Mouse (Mus musculus): Measurements from ENCODE around the gene Rhebl1.
A peak's percentile ranks its signal among the peaks of the same experiment; 100 is the strongest.

Rhebl1 gene

DNA sequence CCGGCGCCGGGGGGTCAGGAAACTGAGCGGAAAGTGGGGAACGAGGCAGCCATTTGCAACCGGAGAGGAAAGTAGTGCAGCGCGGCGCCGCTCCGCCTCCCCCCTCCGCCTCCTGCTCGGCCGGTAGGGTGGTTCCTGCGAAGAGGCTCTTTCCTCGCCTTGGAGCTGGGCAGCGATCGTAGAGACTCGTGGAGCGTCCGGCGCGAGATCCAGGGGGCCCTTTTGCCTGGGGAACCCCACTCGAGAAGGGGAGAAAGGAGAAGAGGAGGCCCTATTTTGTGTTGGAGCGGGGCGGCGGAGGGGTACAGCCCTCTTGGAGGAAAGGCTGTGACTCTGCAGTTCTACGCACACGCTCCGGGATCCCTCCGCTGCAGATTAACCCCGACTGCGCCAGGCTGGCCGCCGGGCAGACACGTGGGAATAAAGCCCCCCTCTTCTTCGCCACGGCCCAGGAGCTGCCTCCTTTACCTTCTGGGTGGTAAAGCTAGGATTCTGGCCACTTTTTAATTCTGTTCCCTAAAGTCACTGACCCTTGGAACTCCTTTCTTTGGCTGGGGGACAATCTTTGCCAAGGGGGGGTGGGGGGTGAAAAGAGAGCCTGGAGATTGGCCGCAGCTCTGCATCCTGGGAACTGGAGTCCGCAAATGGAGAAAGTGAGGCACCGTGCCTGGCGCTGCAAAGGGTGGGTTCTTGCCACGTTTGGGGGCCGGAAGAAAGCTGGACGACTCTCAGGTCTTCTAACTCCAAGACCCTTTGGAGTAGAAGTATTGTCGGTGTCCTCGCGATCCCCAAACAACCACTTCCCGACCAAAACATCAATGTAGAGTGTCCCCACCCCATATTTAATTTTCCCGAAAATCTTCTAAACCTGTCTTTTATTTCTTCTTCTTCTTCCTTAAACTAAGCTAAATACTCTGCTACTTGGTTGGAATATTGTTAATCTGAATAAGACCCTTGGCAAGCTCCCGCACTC lies 22.1 kb downstream of the Rhebl1 start:
- peak; percentile 97 for DNase-seq (ENCODE audit: low read depth, low spot score)

DNA sequence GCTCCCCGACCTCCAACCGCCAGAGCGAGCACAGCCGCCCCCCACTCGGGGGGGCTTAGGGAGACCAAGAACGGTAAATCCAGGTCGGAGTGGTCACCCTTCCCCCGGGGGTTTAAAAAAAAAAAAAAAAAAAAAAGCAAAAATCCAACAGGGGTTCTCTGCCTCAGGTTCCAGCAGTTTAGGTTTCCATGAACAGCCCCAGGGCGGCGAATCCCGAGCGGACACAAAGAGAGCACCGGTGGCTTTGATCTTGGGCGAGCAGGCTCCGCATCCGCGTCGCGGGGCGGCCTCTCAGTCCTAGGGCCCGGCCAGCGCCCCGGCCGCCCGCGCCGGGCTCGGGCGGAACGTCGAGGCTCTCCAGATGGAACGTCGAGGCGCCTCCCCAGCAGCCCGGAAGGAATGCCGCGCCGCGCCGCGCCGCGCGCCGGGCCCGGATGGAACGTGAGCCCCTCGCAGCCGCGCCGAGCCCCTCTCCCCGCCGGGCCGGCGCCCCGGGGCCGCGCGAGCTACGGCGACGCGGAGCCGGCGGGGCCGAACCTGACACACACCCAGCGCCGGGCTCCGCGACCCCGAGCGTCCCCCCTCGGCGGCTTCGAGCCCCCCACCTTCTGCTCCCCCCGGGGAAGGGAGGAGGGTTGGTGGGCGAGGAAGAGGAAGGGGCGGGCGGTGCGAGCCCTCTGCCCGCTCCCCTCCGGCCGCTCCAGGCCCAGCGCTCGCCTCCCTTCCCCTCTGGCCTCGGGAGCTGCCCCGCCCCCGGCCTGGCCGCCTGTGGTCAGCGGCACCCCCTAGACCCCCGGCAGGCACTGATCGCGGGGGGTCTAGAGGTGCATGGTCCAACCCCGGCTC lies 23.0 kb downstream of the Rhebl1 start, which contains the start of gene Kmt2d:
Gene Kmt2d, minus strand, starts transcription at position 135 of the 846 bp plus-strand sequence.
- no peak for DNase-seq (ENCODE audit: low read depth, low spot score)

- no peak for DNase-seq (ENCODE audit: low read depth, low spot score)
These were observed 23.9 kb downstream of the Rhebl1 start for GRCm38 (mm10) chr15:98870179-98871069.

DNA sequence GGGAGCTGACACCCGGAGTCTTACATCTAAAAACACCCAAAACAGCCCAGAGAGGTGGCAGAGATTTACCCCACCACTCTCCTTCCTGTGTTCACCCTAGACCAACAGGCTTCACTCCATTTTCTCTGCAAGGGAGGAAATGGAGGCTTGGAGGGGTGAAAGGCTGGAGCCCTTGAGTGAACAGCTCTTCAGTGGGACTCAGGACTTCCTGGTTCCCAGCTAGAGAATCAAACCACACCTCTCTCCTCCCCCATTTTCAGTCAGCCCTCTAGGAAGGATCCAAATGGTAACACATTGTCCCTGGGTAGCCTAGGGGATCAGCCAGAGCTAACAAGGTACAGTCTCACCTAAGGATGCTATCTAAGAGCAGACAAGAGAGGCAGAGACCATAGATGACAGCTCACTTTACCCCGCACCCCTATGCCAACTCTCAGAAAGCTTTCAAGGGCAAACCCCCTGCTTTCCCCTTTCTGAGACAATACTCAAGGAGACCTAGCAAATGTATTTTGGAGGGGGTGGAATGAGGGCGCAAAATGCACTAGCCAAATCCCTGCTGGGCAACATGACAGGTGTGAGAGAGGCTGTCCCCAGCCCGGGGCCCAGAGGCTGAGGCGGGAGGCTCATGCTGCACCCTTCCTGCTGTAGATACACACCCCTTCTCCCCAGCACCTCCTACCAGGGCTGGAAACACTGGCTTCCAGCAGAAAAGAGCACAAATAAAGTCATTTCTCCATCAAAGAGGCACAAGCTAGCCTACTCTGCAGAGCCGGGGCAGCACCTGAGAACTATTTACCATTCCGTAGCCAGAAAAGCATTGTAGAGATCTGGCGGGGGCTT lies 24.8 kb downstream of the Rhebl1 start:
- DNase-seq (ENCODE audit: low read depth, low spot score) = no peak

GRCm38 (mm10) chr15:98868346-98869063 lies 25.8 kb downstream of the Rhebl1 start:
- DNase-seq (ENCODE audit: low read depth, low spot score) = no peak

DNA sequence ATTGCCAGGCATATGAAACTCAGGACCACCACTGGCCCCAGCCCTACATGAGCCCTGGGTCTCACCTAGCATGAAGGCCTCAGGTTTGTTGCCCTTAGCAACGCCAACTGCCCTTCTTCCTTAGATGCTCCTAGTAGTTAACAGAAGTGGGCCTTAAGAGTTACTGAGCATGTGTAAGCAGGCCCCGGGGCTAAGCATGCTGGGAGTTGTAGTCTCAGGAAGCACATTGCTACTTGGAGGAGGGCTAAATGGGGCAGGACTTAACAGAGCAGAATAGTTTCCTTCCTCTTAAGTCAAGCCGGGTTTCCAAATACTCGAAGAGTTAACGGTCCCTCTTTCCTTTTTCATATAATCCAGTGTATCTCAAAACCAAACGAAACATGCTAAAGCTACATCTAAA lies 27.0 kb downstream of the Rhebl1 start:
- DNase-seq (ENCODE audit: low read depth, low spot score) = peak; percentile 58

DNA sequence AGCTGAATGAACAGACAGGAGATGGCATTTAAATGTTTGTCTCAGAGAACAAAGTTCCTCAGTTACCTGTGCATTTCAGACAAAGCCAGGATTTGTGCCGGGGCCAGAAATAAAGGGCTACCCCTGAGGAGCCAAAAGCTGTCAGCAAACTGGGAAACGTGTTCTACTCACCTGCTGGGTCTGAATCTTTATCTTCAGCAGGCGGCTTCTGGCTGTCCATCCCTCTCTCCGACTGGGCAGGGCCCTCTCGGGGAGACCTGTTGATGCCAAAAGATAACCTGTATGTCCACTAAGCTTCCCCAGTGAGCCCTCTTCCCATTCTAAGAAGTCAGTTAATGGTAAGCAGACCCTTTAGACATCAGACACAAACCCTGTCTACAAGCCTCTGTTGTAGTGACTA lies 27.8 kb downstream of the Rhebl1 start:
- DNase-seq (ENCODE audit: low read depth, low spot score) = no peak

- no peak for DNase-seq (ENCODE audit: low read depth, low spot score)
These were observed 28.6 kb downstream of the Rhebl1 start for GRCm38 (mm10) chr15:98865771-98866170.

- no peak for DNase-seq (ENCODE audit: low read depth, low spot score)
These were observed 29.4 kb downstream of the Rhebl1 start for GRCm38 (mm10) chr15:98864951-98865350.

DNA sequence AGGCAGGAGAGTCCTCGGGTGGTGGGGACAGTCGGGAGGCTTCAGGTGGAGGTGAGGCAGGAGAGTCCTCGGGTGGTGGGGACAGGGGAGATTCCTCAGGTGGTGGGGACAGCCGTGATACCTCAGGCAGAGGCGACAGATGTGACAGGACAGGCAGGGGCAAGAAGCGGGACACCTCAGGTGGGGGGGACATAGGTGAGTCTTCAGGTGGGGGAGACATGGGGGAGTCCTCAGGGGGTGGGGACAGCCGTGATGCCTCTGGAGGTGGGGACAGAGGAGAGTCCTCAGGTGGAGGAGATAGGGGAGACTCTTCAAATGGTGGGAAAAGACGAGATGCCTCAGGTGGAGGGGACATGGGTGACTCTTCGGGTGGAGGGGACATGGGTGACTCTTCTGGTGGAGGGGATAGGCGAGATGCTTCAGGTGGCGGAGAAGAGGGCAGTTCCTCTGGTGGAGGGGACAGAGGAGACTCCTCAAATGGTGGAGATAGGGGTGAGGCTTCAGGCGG lies 30.8 kb downstream of the Rhebl1 start:
- DNase-seq (ENCODE audit: low read depth, low spot score) = no peak

DNA sequence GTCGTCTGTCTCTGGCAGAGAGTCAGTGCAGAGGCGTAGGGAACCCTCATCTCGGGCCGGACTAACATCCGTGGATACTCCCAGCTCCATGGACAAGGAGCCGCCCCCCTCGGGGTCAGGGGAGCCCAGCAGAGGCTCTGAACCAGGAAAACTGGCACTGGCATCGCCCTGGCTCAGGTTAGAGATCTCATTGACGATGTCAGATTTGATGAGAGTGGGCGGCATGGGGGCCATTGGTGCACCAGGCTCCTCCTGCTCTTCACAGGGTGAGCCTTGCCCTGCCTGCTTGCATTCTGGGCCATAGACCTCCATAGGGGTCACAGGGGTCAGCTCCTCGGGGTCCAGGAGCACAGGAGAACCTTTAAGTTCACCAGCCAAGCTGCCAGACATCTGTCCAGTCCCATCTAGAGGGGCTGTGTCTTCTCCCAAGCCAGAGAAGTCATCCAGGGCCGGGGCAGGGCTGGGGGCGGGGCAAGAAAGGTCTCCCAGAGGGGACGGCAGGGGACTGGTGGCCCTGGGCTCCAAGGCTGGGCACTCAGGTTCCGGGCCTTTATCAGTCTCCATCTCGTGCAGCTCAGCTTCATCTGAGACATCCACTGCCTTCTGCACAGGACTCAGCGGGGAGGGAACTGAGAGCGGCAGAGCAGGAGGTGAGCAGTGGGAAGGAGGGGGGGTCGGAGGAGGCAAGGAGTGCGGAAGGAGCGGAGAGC lies 32.5 kb downstream of the Rhebl1 start:
- DNase-seq (ENCODE audit: low read depth, low spot score) = no peak

DNA sequence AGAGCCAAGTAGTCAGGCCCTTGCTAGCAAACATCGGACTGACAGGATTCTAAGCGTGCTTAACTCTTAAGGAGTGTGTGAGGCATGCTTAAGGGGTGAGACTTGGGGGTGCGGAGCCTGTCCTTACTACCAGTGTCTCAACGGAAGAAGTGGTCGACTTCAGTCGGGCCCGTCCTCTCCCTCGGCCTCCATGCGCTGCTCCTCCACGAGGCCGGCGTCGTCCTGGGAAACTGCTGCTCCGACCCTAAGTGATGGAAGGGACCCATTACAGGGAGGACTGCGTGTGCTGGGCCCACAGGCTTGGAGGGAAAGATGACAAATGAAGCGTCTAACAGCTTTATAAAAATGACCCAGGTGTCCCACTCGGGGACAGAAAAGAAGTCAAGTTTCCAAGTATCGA lies 33.4 kb downstream of the Rhebl1 start:
- no peak for DNase-seq (ENCODE audit: low read depth, low spot score)

GRCm38 (mm10) chr15:98859319-98860043 lies 34.9 kb downstream of the Rhebl1 start:
- no peak for DNase-seq (ENCODE audit: low read depth, low spot score)

DNA sequence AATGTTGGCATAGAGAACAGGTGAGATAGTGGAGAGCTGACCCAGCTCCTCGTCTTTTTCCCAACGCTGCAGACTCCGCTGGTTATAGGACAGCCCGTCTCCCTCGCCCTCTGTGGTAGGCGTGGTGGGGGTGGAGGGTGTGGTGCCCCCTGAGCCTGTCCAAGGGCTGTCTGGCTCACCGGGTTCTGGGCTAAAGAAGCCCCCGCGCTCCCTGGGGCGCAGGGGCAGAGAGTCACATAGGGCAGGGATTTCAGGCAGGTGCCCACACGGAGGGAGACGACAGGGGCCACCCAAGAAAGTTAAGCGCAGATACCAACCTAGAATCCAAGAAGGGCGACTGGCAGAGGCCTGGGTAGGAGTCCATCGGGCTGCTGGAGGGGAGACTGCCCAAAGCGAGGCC lies 40.1 kb downstream of the Rhebl1 start:
- DNase-seq (ENCODE audit: low read depth, low spot score) = no peak

DNA sequence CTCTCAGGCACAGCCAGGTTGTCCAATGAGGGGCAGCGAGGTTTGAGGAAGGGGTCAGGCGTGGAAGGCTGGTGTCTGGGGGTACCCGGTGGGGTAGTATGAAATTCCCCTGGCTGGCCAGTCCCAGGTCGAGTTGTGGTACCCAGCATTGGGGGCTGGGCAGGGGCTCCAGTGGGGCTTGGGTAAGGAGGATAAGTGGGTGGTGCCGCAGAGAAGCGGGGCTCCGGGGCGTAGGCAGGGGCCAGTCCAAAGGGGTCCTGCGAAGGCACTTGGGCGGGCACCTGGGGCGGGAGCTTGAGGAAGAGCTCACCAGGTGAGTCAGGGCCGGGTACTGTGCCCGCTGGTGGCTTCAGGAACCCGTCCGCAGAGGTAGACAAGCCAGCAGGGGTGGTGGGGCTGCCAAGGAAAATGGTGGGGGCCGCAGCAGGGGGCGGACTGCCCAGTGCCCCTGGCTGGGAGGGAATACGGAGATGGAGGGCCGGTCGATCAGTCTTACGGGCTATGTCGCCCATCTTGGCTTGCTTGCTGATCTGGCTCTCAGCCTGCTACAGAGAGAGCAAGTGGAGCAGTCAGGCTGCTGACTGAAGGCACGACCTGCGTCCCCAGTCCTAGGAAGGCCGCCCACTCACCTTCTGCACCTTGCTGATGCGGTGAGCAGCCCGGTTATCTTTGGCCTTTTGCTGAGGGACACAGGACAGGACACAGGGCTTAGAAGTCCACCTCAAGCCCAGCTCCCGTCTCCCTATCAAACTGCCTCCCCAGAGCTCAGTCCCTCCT lies 41.0 kb downstream of the Rhebl1 start:
- no peak for DNase-seq (ENCODE audit: low read depth, low spot score)

GRCm38 (mm10) chr15:98852733-98853132 lies 41.6 kb downstream of the Rhebl1 start:
- DNase-seq (ENCODE audit: low read depth, low spot score) = no peak

DNA sequence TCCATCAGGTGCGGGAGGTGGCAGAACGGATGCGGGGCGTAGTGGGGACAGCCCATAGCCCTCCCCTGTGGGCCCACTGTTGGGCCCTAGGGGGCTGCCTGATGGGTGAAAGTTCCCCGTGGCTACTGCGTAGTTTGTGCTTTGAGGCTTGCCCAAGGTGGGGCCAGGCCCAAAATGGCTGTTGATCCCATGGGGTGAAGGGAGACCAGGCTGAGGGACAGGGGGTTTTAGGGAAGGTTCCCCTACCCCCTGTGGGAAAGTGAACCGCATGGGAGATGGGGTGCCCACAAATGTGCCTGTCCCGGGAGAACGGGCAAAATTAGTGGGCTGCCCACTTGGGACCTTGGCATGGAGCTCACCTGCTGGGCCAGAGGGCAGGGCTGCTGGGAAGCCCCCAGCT lies 42.3 kb downstream of the Rhebl1 start:
- no peak for DNase-seq (ENCODE audit: low read depth, low spot score)

Measured in ES-CJ7 (cell line).